Mouse (Mus musculus): Measurements from ENCODE around the gene Sel1l3. TPM values are rescaled to one million over a fixed set of nuclear protein-coding genes. Genes with fewer than 3 reads are reported as not detected.

Sel1l3 gene
- polyA plus RNA-seq, 1 experiment from 2014 or later = 1.1 TPM

DNA sequence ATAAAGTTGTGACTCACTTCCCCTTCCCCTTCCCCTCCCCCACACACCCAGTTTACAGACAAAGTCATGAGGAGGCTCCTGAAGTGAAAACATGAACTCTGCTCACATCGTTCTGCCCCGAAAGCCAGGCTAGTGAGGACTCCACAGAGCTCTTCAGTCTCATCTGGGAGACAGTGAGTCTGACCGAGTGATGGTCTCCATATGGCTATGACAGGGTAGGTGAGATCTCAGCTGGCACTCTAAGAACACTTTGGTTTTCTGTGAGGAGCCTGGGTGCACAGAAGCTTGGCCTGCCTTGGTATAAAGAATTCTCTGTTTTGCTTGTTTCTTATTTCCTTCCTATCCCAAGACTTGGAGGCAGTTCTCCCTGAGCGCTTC lies 67.1 kb downstream of the Sel1l3 start:
- no peaks in the 10 kb centered on the region; the same call in 1 of the 2 replicates for H3K27me3 ChIP-seq (ENCODE audit: low read depth, poor library complexity, severe bottlenecking)
- peaks cover 24% of the 10 kb centered on the region for H3K4me1 ChIP-seq
- H3K27ac ChIP-seq (replicated peaks) = 0 out of 2 replicates have a peak overlapping the region, but pooled peaks have one; percentile 3
- no peaks in the 10 kb centered on the region; the same call in 1 of the 2 replicates for H3K9me3 ChIP-seq (replicated peaks)
- 94% methylated on average over 4 of the region's 4 CpGs for WGBS
- H3K4me3 ChIP-seq = no peak overlapping the region
- DNase-seq (ENCODE audit: low spot score) = no peak
- no peaks in the 10 kb centered on the region for H3K36me3 ChIP-seq

DNA sequence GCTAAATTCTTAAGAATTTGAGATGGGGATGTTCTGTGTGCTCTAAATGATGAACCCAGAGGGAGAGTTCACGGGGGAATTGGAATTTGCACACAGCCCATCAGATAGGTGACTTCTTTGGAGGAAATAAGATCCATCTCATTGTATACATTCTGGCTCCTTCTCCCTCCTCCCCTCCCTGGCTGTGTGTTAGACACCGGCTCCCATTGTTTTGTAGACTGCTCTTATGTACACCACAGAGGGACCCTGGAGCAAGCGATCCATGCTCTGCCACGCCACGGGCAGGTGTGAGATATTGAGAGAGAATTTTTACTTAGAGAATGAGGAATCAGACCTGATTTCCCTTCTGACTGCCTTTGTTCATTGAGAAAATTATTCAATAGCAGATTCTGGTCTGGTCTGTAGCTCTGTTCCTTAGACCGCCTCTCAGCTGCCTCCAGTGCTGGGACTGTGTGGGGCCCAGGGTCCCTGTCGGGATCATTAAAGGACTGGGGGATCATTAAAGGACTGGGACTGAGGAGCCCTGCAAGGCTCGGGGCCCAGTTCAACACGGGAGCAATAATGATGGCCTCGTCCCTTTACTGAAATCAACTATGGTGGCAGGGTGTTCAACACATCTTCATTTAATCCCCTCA lies 67.6 kb downstream of the Sel1l3 start:
- Histone ChIP-seq H3K4me3 (no peak overlapping the region), H3K27me3 (ENCODE audit: low read depth, poor library complexity, severe bottlenecking) (no peaks in the 10 kb centered on the region; the same call in 1 of the 2 replicates), H3K36me3 (no peaks in the 10 kb centered on the region), H3K4me1 (peaks cover 24% of the 10 kb centered on the region), H3K27ac (replicated peaks) (peak overlapping the region; percentile 55; the same call in 1 of the 2 replicates), H3K9me3 (replicated peaks) (no peaks in the 10 kb centered on the region; the same call in 1 of the 2 replicates)
- 71% methylated on average over 10 of the region's 10 CpGs for WGBS
- DNase-seq (ENCODE audit: low spot score) = no peak

DNA sequence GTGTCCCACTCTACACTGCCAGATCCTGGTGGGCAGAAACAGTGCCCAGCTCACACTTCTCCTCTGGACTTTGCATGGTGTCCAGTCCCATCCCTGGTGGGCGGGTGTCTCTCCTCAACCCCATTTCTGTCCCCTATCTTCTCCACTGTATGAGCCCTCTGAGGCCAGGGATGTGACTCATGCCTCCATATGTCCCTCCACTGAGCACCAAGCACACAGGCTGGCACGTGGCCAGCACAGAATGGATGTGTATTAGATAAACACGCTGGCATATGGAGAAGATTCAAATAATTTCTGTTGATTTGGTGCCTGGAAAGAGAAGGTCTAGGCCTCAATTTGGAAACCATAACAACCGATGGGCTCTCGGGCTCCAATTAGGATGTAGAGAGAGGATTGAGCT lies 71.1 kb downstream of the Sel1l3 start:
- 88% methylated on average over 5 of the region's 5 CpGs for WGBS
- DNase-seq (ENCODE audit: low spot score) = no peak
- no peaks in the 10 kb centered on the region; the same call in 1 of the 2 replicates for H3K27me3 ChIP-seq (ENCODE audit: low read depth, poor library complexity, severe bottlenecking)
- no peak overlapping the region for H3K4me3 ChIP-seq
- no peak overlapping the region for H3K27ac ChIP-seq (replicated peaks)
- no peaks in the 10 kb centered on the region; the same call in 1 of the 2 replicates for H3K9me3 ChIP-seq (replicated peaks)
- H3K36me3 ChIP-seq = no peaks in the 10 kb centered on the region
- peaks cover 32% of the 10 kb centered on the region for H3K4me1 ChIP-seq

DNA sequence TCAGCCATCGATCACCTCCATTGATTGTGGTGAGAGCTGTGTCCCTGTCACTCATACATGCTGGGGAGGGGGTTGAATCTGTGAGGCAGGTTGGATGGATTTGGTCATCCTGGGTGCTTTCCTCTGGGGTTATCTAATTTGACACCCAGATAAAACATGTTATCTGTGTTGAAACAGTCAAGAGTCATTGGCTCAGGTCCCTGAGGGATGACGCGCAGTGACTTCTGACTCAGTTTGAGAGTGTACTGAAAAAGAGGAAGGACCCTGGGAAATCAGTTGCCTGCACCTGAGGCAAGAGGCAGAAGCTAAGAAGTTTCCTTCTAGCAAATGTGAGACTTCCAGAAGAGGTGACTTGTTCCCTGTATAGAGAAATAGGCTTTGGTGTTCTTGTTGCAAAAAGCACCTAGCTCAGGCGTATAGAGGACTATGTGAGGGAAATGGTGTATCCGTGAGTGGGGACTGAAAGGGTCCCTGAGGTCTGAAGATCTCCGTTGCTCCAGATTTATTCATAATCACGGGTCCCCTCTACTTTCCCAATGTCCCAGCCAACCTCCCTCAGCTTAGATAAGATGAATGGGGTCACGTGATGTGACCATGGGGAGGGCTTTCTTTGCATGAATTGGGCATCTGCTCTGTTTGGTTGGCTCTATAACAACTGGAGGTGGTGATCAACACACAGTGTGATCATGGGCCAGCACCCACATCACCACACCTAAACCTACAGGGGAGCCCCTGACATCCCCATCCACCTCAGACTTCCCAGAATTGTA lies 73.4 kb downstream of the Sel1l3 start:
- Histone ChIP-seq H3K36me3 (no peaks in the 10 kb centered on the region), H3K27me3 (ENCODE audit: low read depth, poor library complexity, severe bottlenecking) (no peaks in the 10 kb centered on the region; the same call in 1 of the 2 replicates), H3K27ac (replicated peaks) (no peak overlapping the region), H3K4me3 (no peak overlapping the region), H3K4me1 (peaks cover 18% of the 10 kb centered on the region), H3K9me3 (replicated peaks) (no peaks in the 10 kb centered on the region; the same call in 1 of the 2 replicates)
- DNase-seq (ENCODE audit: low spot score) = no peak
- 91% methylated on average over 8 of the region's 8 CpGs for WGBS

DNA sequence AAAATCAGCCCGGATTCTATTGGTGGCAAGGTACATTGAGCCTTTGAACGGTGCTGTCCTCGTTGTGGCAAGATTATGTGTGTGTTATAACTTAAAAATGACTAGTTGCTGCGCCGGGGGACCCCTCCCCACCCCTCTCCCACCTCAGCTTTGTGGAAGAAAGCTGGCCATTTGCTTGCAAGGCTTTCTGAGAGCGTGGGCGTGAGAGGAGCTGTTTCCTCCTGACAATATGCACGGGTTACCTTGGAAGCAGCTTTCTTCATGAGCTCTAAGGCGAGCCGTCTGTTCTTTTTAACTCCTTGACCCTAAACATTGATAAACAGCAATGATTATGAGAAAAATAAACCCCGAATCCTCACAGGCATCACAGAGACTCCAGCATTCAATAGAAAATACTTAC lies 74.2 kb downstream of the Sel1l3 start:
- no peak for DNase-seq (ENCODE audit: low spot score)
- H3K36me3 ChIP-seq = no peaks in the 10 kb centered on the region
- H3K27me3 ChIP-seq (ENCODE audit: low read depth, poor library complexity, severe bottlenecking) = no peaks in the 10 kb centered on the region; the same call in 1 of the 2 replicates
- H3K27ac ChIP-seq (replicated peaks) = no peak overlapping the region
- 59% methylated on average over 11 of the region's 11 CpGs for WGBS
- H3K9me3 ChIP-seq (replicated peaks) = no peaks in the 10 kb centered on the region; the same call in 1 of the 2 replicates
- peaks cover 16% of the 10 kb centered on the region for H3K4me1 ChIP-seq
- no peak overlapping the region for H3K4me3 ChIP-seq

DNA sequence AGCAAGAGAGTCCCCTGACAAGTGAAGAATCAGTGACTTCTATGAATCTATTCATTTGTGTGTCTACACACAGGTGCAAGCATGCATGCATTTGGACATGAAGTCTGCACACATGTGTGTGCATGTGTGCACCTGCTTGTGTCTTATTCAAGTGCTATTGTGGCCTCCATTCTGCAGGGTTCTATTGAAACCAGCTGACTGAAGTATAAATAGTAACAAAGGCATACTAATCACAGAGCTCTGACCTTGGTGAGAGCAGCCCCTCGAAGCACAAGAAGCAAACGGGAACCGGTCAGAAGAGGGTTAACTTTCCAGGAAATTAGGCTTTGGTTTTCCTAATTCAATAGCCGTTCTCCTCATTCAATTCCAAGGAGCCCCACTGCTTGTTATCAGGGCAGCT lies 74.6 kb downstream of the Sel1l3 start:
- H3K4me3 ChIP-seq = no peak overlapping the region

DNA sequence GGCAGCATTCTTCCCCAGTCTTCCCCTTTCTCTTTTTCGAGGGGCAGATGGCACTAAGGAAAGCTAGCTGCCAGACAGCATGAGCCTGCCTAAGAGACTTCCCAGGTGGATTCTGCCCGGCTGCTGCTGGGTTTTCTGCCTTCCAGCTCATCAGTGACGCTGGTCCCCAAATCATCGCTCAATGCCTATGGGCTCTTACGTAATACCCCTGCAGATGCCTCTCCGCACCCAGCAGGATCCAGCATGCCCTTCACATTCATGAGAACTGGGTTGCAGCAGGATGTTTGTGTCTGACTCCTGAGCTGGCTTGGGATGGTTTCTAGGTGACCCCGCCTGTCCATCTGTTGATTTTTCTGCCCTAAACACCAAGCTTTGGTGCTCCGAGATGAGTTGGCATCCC lies 75.7 kb downstream of the Sel1l3 start:
- no peak for DNase-seq (ENCODE audit: low spot score)
- 85% methylated on average over 8 of the region's 8 CpGs for WGBS
- no peaks in the 10 kb centered on the region for H3K36me3 ChIP-seq

More for the DNA sequence above, 74.6 kb downstream of the Sel1l3 start:
- Histone ChIP-seq H3K9me3 (replicated peaks) (no peaks in the 10 kb centered on the region), H3K27ac (replicated peaks) (no peak overlapping the region), H3K27me3 (ENCODE audit: low read depth, poor library complexity, severe bottlenecking) (no peaks in the 10 kb centered on the region; the same call in 1 of the 2 replicates), H3K36me3 (no peaks in the 10 kb centered on the region), H3K4me1 (peaks cover 16% of the 10 kb centered on the region)
- 49% methylated on average over 4 of the region's 4 CpGs for WGBS
- DNase-seq (ENCODE audit: low spot score) = no peak

DNA sequence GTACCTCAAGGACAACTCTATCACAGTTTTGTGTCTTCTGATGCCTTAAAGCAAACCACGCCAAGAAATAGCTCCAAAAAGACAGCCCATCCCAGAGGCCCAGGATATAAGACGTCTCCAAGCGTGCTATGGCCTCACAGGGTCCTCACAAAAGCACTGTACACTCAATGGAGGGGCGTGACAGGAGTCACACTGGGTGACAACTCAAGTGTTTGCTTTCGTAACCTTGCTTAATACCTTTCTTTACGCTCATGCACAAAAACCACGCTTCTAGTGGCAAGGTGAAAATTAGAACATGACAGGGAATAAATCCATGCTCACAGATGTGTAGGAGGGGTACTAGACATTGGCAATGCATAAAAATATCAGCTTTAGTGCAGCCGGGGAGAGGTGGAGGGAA lies 77.7 kb downstream of the Sel1l3 start:
- Histone ChIP-seq H3K9me3 (replicated peaks) (no peaks in the 10 kb centered on the region), H3K27me3 (ENCODE audit: low read depth, poor library complexity, severe bottlenecking) (no peaks in the 10 kb centered on the region; the same call in 1 of the 2 replicates), H3K4me1 (peaks cover 16% of the 10 kb centered on the region), H3K27ac (replicated peaks) (no peak overlapping the region), H3K36me3 (no peaks in the 10 kb centered on the region), H3K4me3 (no peak overlapping the region)
- DNase-seq (ENCODE audit: low spot score) = no peak
- 88% methylated on average over 8 of the region's 8 CpGs for WGBS

More for the DNA sequence above, 75.7 kb downstream of the Sel1l3 start:
- Histone ChIP-seq H3K4me3 (no peak overlapping the region), H3K9me3 (replicated peaks) (no peaks in the 10 kb centered on the region), H3K27ac (replicated peaks) (no peak overlapping the region), H3K4me1 (peaks cover 16% of the 10 kb centered on the region), H3K27me3 (ENCODE audit: low read depth, poor library complexity, severe bottlenecking) (no peaks in the 10 kb centered on the region; the same call in 1 of the 2 replicates)

DNA sequence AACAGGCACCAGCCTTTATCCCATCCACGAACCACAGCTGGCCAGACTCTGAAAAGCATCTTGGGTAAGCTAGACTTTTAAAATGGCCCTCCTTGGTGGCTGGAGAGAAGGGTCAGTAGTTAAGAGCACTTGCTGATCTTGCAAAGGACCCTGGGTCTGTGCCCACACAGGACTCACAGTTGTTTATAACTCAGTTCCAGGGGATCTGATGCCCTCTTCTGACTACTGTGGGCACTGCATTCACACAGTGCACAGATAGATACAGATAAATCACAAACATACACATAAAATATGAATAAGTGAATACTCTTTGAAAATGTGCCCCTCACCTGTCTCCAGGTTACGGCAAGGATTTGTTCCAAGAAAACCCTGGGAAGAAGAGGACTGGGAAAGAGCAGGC lies 79.7 kb downstream of the Sel1l3 start:
- WGBS = 92% methylated on average over 2 of the region's 2 CpGs
- no peak for DNase-seq (ENCODE audit: low spot score)
- no peak overlapping the region for H3K4me3 ChIP-seq
- no peaks in the 10 kb centered on the region for H3K9me3 ChIP-seq (replicated peaks)
- H3K4me1 ChIP-seq = peaks cover 5% of the 10 kb centered on the region
- no peaks in the 10 kb centered on the region for H3K36me3 ChIP-seq
- H3K27ac ChIP-seq (replicated peaks) = no peak overlapping the region
- H3K27me3 ChIP-seq (ENCODE audit: low read depth, poor library complexity, severe bottlenecking) = no peaks in the 10 kb centered on the region; the same call in 1 of the 2 replicates

DNA sequence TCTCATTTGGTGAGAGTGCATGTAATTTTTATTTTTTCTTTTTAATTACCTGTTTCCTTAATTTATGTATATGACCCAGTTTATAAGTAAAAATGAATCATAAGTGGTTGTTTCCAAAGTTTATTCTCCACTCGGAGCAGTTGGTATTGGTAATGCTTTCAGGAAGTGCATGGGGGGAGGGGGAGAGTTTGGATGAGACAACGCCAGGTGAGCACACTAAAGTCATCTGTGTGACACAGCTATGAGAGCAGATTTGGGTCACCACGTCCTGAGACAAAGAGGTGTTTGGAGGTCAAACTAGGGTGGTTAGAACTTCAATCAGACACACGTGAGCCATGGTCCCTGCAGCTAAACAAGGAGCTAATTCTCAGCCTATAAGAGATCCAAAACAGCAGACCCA lies 89.0 kb downstream of the Sel1l3 start:
- DNase-seq (ENCODE audit: low spot score) = no peak

DNA sequence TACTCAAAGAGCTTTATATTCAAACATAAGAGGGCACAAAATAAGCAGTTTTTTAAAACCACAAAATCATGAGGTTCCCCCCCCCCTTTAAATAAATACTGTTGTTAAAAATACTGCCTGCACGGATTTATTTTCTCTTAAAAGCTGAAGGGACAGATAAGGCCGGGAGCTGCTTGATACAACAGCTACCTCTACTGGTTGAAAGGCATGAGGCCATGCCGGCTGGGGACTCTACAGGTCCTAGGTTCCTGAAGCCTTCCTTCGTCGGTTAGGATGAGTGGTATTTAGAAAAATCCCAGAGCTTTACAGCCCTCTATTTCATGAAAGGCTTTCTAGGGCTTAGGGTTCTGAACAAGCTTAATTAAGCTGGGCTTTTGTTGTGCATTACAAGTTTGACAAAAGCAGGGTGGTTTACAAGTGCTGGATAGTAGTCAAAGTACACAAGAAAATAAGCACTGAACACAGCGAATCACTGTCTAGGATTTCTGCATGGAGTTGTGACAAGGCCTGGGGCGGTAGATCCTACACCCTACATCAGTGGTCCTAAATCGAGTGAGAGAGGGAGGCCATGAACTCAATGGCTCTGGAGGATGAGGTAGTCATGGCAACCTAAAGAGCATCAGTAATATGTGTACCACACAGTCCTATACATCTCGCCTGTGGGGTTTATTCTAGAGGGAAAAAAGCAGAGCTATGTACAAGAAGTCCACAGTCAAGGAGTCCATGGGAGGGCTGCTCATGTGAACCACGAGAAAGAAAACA lies 90.0 kb downstream of the Sel1l3 start:
- peak; percentile 37 for DNase-seq (ENCODE audit: low spot score)
- 34% methylated on average over 10 of the region's 10 CpGs for WGBS
- no peaks in the 10 kb centered on the region for H3K36me3 ChIP-seq
- H3K27me3 ChIP-seq (ENCODE audit: low read depth, poor library complexity, severe bottlenecking) = peaks cover 21% of the 10 kb centered on the region; the same call in 1 of the 2 replicates
- H3K27ac ChIP-seq (replicated peaks) = no peak overlapping the region
- H3K4me1 ChIP-seq = peaks cover 12% of the 10 kb centered on the region
- H3K9me3 ChIP-seq (replicated peaks) = no peaks in the 10 kb centered on the region
- H3K4me3 ChIP-seq = no peak overlapping the region

More for the DNA sequence above, 89.0 kb downstream of the Sel1l3 start:
- Histone ChIP-seq H3K36me3 (no peaks in the 10 kb centered on the region), H3K27me3 (ENCODE audit: low read depth, poor library complexity, severe bottlenecking) (peaks cover 21% of the 10 kb centered on the region; the same call in 1 of the 2 replicates), H3K4me1 (peaks cover 12% of the 10 kb centered on the region), H3K9me3 (replicated peaks) (no peaks in the 10 kb centered on the region), H3K4me3 (no peak overlapping the region), H3K27ac (replicated peaks) (no peak overlapping the region)
- 78% methylated on average over 4 of the region's 4 CpGs for WGBS

DNA sequence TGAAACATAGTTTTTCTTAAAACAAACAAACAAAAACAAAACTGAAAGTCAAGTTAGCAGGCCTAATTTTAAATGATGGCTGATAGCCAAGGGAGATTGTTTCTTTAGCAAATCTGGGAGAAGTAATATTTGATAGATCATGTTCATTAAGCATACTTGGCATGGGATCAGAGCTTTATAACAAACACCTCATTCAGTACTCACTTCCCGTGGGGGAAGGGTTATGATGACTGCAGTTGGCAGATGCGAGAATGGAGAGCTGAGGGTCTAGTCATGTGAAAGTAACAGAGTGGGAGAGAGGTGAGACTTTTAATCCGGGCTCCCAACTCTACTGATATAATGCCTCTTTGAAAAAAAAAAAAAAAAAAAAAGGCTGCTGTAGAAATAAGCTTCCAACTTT lies 94.0 kb downstream of the Sel1l3 start:
- no peak for DNase-seq (ENCODE audit: low spot score)
- no peak overlapping the region for H3K4me3 ChIP-seq
- H3K27ac ChIP-seq (replicated peaks) = no peak overlapping the region
- WGBS = 83% methylated on average over 3 of the region's 3 CpGs
- peaks cover 20% of the 10 kb centered on the region; the same call in 1 of the 2 replicates for H3K27me3 ChIP-seq (ENCODE audit: low read depth, poor library complexity, severe bottlenecking)
- H3K4me1 ChIP-seq = peaks cover 12% of the 10 kb centered on the region
- no peaks in the 10 kb centered on the region for H3K9me3 ChIP-seq (replicated peaks)
- H3K36me3 ChIP-seq = no peaks in the 10 kb centered on the region
